Mouse (Mus musculus) bone marrow, adult 2 months (tissue): ENCODE results near the gene Clec1a. TPM values are rescaled to one million over a fixed set of nuclear protein-coding genes. Genes with fewer than 3 reads are reported as not detected.

ENCODE experiments used
- H3K27ac ChIP-seq: fragments of 200-500 bp; 2 replicates; pipeline ENCODE4 v1.5.1; 2012; ENCODE audit warnings: low read depth, mild to moderate bottlenecking, control low read depth, inconsistent platforms, low read length; ENCODE audit not compliant: control insufficient read depth, poor library complexity, insufficient read depth
- H3K4me1 ChIP-seq: fragments of 200-500 bp; 2 replicates; pipeline ENCODE4 v1.6.1; 2011; ENCODE audit warnings: low read length; ENCODE audit not compliant: control insufficient read depth, insufficient read depth
- H3K4me3 ChIP-seq: fragments of 200-500 bp; replicated peaks from 2 replicates; pipeline ENCODE3; 2011; ENCODE audit warnings: mild to moderate bottlenecking, low read depth, low read length, control low read depth; ENCODE audit not compliant: control insufficient read depth
- CTCF ChIP-seq: fragments of 200-500 bp; IDR thresholded peaks from 2 replicates; pipeline ENCODE4 v1.5.1; 2011; ENCODE audit warnings: low read length, control low read depth; ENCODE audit not compliant: control insufficient read depth, insufficient read depth
- POLR2A ChIP-seq: fragments of 200-500 bp; IDR thresholded peaks from 2 replicates; pipeline ENCODE4 v1.6.1; 2011; ENCODE audit warnings: low read depth, mild to moderate bottlenecking, control low read depth, low read length, borderline replicate concordance; ENCODE audit not compliant: control insufficient read depth
- WGBS: fragments of 180-500 bp; shearing (Covaris S2); methylation state at CpG from one replicate; pipeline ENCODE4 v1.1.7; 2018; 5-methylcytosine and 5-hydroxymethylcytosine counted together
- polyA plus RNA-seq: library from polyadenylated mRNA; stranded (reverse); fragments of >200 nt; gene quantifications from 2 replicates; pipeline ENCODE4 v1.2.4, GENCODE M21; 2011; ENCODE audit warnings: low replicate concordance; ENCODE audit not compliant: missing spikeins, insufficient read depth, insufficient read length

Clec1a gene
- polyA plus RNA-seq, 1 experiment: 0.30 TPM

DNA sequence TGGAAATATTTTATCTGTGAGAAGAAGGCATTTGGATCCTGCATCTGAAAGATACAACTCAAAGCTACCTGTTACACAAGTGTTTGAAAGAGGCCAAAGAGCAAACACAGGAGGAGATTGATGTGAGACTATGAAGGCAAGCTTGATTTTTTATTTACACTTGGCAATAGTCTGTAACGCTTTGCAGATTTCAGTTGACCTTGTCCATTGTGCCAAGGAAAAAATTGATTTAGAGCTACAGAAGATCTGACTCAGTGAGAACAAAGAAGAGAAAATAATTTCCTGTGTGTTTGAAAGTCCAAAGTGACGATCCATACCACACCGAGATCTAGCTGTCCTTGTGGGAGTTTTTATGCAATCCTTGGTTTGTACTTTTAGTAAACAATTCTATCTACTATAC lies 29.5 kb downstream of the Clec1a start:
- no peak overlapping the region for H3K4me3 ChIP-seq
- H3K27ac ChIP-seq: no peak overlapping the region
- H3K4me1 ChIP-seq: peaks cover 1% of the 10 kb centered on the region; the same call in 1 of the 2 replicates
- TF ChIP-seq CTCF (no peak), POLR2A (no peak)
- 87% methylated on average over 3 of the region's 3 CpGs for WGBS

DNA sequence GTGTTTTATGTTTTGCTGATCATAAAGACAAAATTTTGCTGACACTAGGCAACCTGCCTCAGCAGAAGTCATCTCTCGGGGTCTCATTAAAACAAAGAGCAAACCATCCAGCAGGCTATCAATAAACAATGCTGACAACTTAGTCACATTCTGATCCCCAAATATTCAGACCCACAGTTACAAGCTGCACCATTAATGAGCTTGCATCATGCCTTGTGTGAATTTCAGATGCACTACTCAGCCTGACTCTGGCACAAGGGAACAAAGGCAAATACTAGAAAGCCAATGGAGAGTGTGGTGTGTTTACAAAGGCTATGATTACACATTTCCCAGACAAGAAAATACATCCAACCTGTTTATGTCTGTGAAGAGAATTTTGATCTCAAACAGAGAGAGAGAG lies 37.6 kb downstream of the Clec1a start:
- Histone ChIP-seq H3K4me3 (no peak overlapping the region), H3K27ac (no peak overlapping the region), H3K4me1 (no peaks in the 10 kb centered on the region; the same call in 1 of the 2 replicates)
- whole genome bisulfite sequencing: 74% methylated on average over 1 of the region's 1 CpGs
- TF ChIP-seq CTCF: no peak
- TF ChIP-seq POLR2A: no peak

GRCm38 (mm10) chr6:129408562-129408961 lies 43.2 kb downstream of the Clec1a start, which contains the start of gene Clec9a:
Gene Clec9a, plus strand, starts transcription at chr6:129408862.
- Histone ChIP-seq H3K4me1 (no peaks in the 10 kb centered on the region; the same call in 1 of the 2 replicates), H3K4me3 (no peak within 1 kb of the TSS), H3K27ac (no peak within 1 kb of the TSS)
- 71% methylated on average over 2 of the region's 2 CpGs for WGBS
- no peak for TF ChIP-seq POLR2A
- TF ChIP-seq CTCF: no peak

DNA sequence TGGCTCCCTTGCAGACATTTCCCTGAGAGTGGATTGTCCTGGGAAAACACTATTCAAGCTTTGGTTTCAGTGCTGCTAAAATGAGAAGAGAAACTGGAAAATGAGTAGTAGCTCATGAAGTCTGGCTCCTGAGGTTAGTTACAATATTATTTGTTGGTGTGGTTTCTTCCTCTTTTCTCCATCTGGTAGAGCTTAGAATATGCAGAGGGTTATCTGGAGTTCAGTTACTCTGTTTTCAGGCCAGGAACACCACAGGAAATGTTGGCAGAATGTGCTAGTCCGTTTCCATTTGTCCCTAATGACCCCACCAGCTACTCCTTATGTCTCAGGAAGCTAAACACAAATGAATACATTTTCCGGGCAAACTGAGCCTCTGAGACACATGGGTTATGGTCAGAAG lies 44.5 kb downstream of the Clec1a start:
- H3K4me1 ChIP-seq: no peaks in the 10 kb centered on the region; the same call in 1 of the 2 replicates
- TF ChIP-seq CTCF (no peak), POLR2A (no peak)
- H3K27ac ChIP-seq: no peak overlapping the region
- WGBS: 6% methylated on average over 2 of the region's 2 CpGs
- H3K4me3 ChIP-seq: no peak overlapping the region

DNA sequence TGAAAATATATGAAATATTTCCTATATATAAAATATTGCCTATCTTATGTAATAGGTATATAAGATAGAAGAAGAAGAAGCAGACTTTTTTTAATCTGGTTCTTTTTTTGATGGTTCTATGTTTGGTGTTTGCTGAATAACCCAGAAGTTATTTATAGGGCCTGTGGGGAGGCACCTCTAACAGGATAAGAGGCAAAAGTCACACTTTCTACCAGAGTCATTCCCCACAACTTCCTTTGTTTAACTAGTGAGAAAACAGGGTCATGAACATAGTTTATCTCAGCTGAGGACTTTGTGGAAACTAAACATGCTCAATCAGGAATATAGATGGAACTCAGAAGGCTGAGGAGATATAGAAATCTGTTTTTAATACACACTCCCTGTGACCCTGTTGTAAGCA lies 45.8 kb downstream of the Clec1a start:
- Histone ChIP-seq H3K27ac (no peak overlapping the region), H3K4me1 (no peaks in the 10 kb centered on the region; the same call in 1 of the 2 replicates), H3K4me3 (no peak overlapping the region)
- TF ChIP-seq POLR2A (no peak), CTCF (no peak)

GRCm38 (mm10) chr6:129403391-129403790 lies 48.4 kb downstream of the Clec1a start:
- Histone ChIP-seq H3K27ac (no peak overlapping the region), H3K4me1 (no peaks in the 10 kb centered on the region; the same call in 1 of the 2 replicates), H3K4me3 (no peak overlapping the region)
- TF ChIP-seq CTCF: no peak
- no peak for TF ChIP-seq POLR2A
- 56% methylated on average over 6 of the region's 6 CpGs for WGBS

DNA sequence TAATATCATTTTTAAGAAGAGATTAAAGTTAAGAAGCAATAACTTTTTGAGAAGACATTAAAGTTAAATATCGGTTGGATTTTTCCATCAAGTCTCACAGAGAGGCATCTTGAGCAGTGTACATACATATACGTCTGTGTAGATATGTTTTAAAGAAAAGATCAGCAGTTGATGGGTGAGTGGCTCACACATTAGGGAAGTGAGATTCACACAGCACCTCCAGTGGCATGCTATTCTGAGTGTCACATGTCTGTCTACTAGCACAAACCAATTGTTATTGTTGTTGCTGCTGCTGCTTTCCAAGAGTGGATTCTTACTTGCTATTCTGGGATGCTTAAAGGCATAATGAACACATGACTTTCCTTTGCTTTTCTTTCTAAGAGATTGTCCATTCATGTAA lies 49.4 kb downstream of the Clec1a start:
- H3K4me3 ChIP-seq: no peak overlapping the region
- 77% methylated on average over 2 of the region's 2 CpGs for WGBS
- H3K4me1 ChIP-seq: no peaks in the 10 kb centered on the region
- H3K27ac ChIP-seq: no peak overlapping the region
- TF ChIP-seq CTCF: no peak
- TF ChIP-seq POLR2A: no peak

- Histone ChIP-seq H3K4me1 (no peaks in the 10 kb centered on the region), H3K4me3 (no peak overlapping the region), H3K27ac (no peak overlapping the region; the same call in 1 of the 2 replicates)
- TF ChIP-seq POLR2A: no peak
- no peak for TF ChIP-seq CTCF
- WGBS: 34% methylated on average over 6 of the region's 6 CpGs
These were observed 51.9 kb downstream of the Clec1a start for GRCm38 (mm10) chr6:129399945-129400344.

- Histone ChIP-seq H3K4me3 (no peak within 1 kb of the TSS), H3K27ac (no peak within 1 kb of the TSS), H3K4me1 (no peaks in the 10 kb centered on the region)
- TF ChIP-seq CTCF: no peak
- WGBS: 70% methylated on average over 8 of the region's 8 CpGs
These were observed 54.8 kb downstream of the Clec1a start, which contains the start of gene Clec1b for GRCm38 (mm10) chr6:129396997-129397396. Gene Clec1b, plus strand, starts transcription at chr6:129397297.
